Mouse (Mus musculus): ENCODE data around the gene Lbx2. TPM values are rescaled to one million over a fixed set of nuclear protein-coding genes. Genes with fewer than 3 reads are reported as not detected.

The Lbx2 gene
- polyA plus RNA-seq, 1 experiment from 2014 or later = not detected

DNA sequence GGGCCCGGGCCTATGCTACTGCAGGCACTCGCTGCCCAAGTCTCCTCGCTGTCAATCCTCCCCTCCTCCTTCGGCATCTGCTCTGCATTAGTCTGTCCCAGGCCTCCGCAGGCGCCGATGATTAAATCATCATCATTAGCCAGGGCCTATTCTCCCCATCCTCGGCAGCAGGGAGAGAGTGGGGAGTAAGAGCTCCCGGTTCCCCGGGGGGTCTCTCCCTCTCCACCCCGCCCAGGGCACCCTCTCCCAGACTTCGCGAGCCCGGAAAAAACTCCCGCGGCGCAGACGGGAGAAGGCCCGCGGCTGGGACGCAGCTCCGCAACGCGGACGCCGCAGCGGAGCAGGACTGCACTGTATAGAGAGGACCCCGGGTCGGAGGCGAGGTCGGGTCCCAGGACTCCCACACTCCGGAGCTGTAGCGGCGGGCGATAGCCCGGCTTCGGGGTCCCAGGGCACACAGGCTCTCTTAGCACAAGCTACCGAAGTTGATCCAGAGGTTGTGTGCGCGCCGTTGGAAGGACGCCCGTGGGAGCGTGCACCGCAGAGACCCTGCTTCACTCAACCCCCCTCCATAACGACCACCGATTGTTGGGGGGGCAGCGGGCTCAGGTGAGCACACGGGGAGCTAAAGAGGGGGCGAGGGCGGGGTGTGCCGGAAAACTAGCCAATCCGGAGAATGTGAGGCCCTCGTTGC lies 8.4 kb upstream of the Lbx2 start, which contains the start of gene Pcgf1:
Pcgf1 (plus strand) TSS at position 240 of the 694 bp plus-strand sequence.
- H3K9me3 ChIP-seq = no peaks in the 10 kb centered on the region
- H3K27me3 ChIP-seq = peaks cover 55% of the 10 kb centered on the region
- peak within 1 kb of the TSS; percentile 73 for H3K4me3 ChIP-seq
- H3K36me3 ChIP-seq = peaks cover 22% of the 10 kb centered on the region
- H3K27ac ChIP-seq (replicated peaks) = peak within 1 kb of the TSS; percentile 95
- peak within 1 kb of the TSS; percentile 89 for H3K4me2 ChIP-seq
- peak; percentile 94 for ATAC-seq (ENCODE audit: low read depth)
- H3K4me1 ChIP-seq (replicated peaks) = peaks cover 21% of the 10 kb centered on the region
- peak within 1 kb of the TSS; percentile 83 for H3K9ac ChIP-seq
- WGBS = under 1% methylated on average over 54 of the region's 54 CpGs

- Histone ChIP-seq H3K36me3 (peaks cover 22% of the 10 kb centered on the region), H3K4me3 (peak overlapping the region; percentile 73), H3K27ac (replicated peaks) (peak overlapping the region; percentile 95), H3K9me3 (no peaks in the 10 kb centered on the region), H3K27me3 (peaks cover 56% of the 10 kb centered on the region), H3K4me1 (replicated peaks) (peaks cover 25% of the 10 kb centered on the region), H3K4me2 (peak overlapping the region; percentile 82), H3K9ac (peak overlapping the region; percentile 83)
- peak; percentile 92 for ATAC-seq (ENCODE audit: low read depth)
- WGBS = under 1% methylated on average over 46 of the region's 46 CpGs
These were observed 7.8 kb upstream of the Lbx2 start for GRCm38 (mm10) chr6:83078324-83078858.

- no peak for ATAC-seq (ENCODE audit: low read depth)
- H3K9ac ChIP-seq = no peak overlapping the region
- peaks cover 36% of the 10 kb centered on the region for H3K4me1 ChIP-seq (replicated peaks)
- WGBS = 94% methylated on average over 5 of the region's 5 CpGs
- H3K4me3 ChIP-seq = no peak overlapping the region
- H3K27ac ChIP-seq (replicated peaks) = no peak overlapping the region
- peaks cover 22% of the 10 kb centered on the region for H3K36me3 ChIP-seq
- H3K9me3 ChIP-seq = no peaks in the 10 kb centered on the region
- H3K27me3 ChIP-seq = peaks cover 56% of the 10 kb centered on the region
- H3K4me2 ChIP-seq = no peak overlapping the region
These were observed 6.0 kb upstream of the Lbx2 start for GRCm38 (mm10) chr6:83080210-83080609.

GRCm38 (mm10) chr6:83083497-83083896 lies 2.7 kb upstream of the Lbx2 start:
- Histone ChIP-seq H3K9me3 (no peaks in the 10 kb centered on the region), H3K27me3 (peaks cover 68% of the 10 kb centered on the region), H3K4me2 (no peak overlapping the region), H3K4me1 (replicated peaks) (peaks cover 50% of the 10 kb centered on the region), H3K27ac (replicated peaks) (no peak overlapping the region), H3K4me3 (no peak overlapping the region), H3K36me3 (peaks cover 22% of the 10 kb centered on the region), H3K9ac (0 out of 2 replicates have a peak overlapping the region, but pooled peaks have one; percentile 12)
- ATAC-seq (ENCODE audit: low read depth) = no peak
- WGBS = 28% methylated on average over 5 of the region's 5 CpGs

DNA sequence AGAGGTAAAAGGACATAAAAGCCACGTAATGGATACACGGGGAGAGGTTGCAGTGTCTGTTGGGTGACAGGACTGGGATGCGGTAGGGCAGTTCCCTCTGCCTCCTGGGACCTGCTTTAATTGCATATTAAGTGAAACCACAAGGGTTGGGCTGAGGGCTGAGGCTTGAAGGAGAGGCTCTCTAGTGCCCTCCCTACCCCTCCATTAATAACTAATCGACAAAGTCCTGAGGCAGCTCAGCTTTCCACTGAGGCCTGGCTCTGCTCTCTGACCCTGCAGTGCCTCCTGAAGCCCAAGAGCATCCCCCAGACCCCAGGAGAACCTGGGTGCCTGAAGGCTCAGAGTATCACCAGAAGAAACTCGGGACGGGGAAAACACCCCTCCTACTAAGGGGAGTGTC lies 1.7 kb upstream of the Lbx2 start:
- no peak overlapping the region for H3K4me3 ChIP-seq
- H3K4me1 ChIP-seq (replicated peaks) = peaks cover 43% of the 10 kb centered on the region
- no peaks in the 10 kb centered on the region for H3K9me3 ChIP-seq
- H3K36me3 ChIP-seq = peaks cover 22% of the 10 kb centered on the region
- ATAC-seq (ENCODE audit: low read depth) = no peak
- no peak overlapping the region for H3K9ac ChIP-seq
- peaks cover 78% of the 10 kb centered on the region for H3K27me3 ChIP-seq
- H3K4me2 ChIP-seq = no peak overlapping the region
- no peak overlapping the region for H3K27ac ChIP-seq (replicated peaks)
- 7% methylated on average over 6 of the region's 6 CpGs for WGBS

- Histone ChIP-seq H3K27me3 (peaks cover 96% of the 10 kb centered on the region), H3K36me3 (peaks cover 2% of the 10 kb centered on the region; the same call in 1 of the 2 replicates), H3K27ac (replicated peaks) (no peak overlapping the region), H3K4me1 (replicated peaks) (peaks cover 38% of the 10 kb centered on the region; the same call in 1 of the 2 replicates), H3K9me3 (no peaks in the 10 kb centered on the region), H3K4me3 (peak overlapping the region; percentile 2; the same call in 1 of the 2 replicates), H3K9ac (no peak overlapping the region), H3K4me2 (peak overlapping the region; percentile 32)
- 2% methylated on average over 47 of the region's 47 CpGs for WGBS
- no peak for ATAC-seq (ENCODE audit: low read depth)
These were observed 1.2 kb downstream of the Lbx2 start for GRCm38 (mm10) chr6:83087205-83087925.

GRCm38 (mm10) chr6:83087926-83088260 lies 1.7 kb downstream of the Lbx2 start:
- Histone ChIP-seq H3K9me3 (no peaks in the 10 kb centered on the region), H3K4me2 (peak overlapping the region; percentile 32; the same call in 1 of the 2 replicates), H3K9ac (no peak overlapping the region), H3K4me1 (replicated peaks) (peaks cover 35% of the 10 kb centered on the region; the same call in 1 of the 2 replicates), H3K4me3 (peak overlapping the region; percentile 2; the same call in 1 of the 2 replicates), H3K36me3 (no peaks in the 10 kb centered on the region), H3K27me3 (peaks cover 96% of the 10 kb centered on the region), H3K27ac (replicated peaks) (no peak overlapping the region)
- no peak for ATAC-seq (ENCODE audit: low read depth)
- WGBS = 10% methylated on average over 9 of the region's 9 CpGs

GRCm38 (mm10) chr6:83092416-83093127 lies 6.4 kb downstream of the Lbx2 start:
- Histone ChIP-seq H3K9ac (no peak overlapping the region), H3K4me3 (no peak overlapping the region), H3K27me3 (peaks cover 54% of the 10 kb centered on the region), H3K9me3 (no peaks in the 10 kb centered on the region; the same call in 1 of the 2 replicates), H3K4me2 (no peak overlapping the region), H3K36me3 (no peaks in the 10 kb centered on the region), H3K4me1 (replicated peaks) (peaks cover 7% of the 10 kb centered on the region; the same call in 1 of the 2 replicates), H3K27ac (replicated peaks) (no peak overlapping the region)
- 46% methylated on average over 6 of the region's 6 CpGs for WGBS
- ATAC-seq (ENCODE audit: low read depth) = no peak

- no peak for ATAC-seq (ENCODE audit: low read depth)
- H3K9ac ChIP-seq = no peak overlapping the region
- H3K4me2 ChIP-seq = no peak overlapping the region
- H3K4me3 ChIP-seq = no peak overlapping the region
- H3K27ac ChIP-seq (replicated peaks) = no peak overlapping the region
- peaks cover 31% of the 10 kb centered on the region for H3K27me3 ChIP-seq
- 48% methylated on average over 6 of the region's 6 CpGs for WGBS
- H3K36me3 ChIP-seq = no peaks in the 10 kb centered on the region
- H3K4me1 ChIP-seq (replicated peaks) = 0 out of 2 replicates have a peak, but pooled peaks cover 4% of the 10 kb centered on the region
- H3K9me3 ChIP-seq = no peaks in the 10 kb centered on the region; the same call in 1 of the 2 replicates
These were observed 9.8 kb downstream of the Lbx2 start for GRCm38 (mm10) chr6:83095968-83096367.

DNA sequence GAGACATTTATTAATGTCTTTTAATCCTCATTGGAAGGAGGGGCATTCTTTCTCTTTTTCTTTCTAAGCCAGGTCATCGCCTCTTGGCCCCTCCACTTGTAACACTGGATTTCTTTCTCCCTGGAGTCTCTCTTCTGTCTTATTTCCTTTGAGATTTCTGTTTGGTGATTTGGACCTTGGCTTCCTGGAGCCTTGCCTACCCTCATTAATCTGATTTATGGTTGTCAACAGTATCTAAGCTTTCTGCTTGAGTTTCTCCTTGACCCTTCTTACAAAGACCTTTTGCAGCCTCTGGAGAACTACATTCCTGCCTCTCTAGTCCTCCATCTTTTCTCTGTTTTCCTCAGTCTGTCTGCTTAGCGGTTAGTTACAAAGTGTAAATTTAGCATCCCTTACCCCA lies 12.2 kb downstream of the Lbx2 start:
- ATAC-seq (ENCODE audit: low read depth) = no peak
- H3K9me3 ChIP-seq = no peaks in the 10 kb centered on the region; the same call in 1 of the 2 replicates
- WGBS = 62% methylated on average over 2 of the region's 2 CpGs
- no peak overlapping the region for H3K27ac ChIP-seq (replicated peaks)
- H3K27me3 ChIP-seq = 0 out of 2 replicates have a peak, but pooled peaks cover 11% of the 10 kb centered on the region
- no peaks in the 10 kb centered on the region for H3K36me3 ChIP-seq
- H3K9ac ChIP-seq = no peak overlapping the region
- H3K4me3 ChIP-seq = no peak overlapping the region
- peaks cover 21% of the 10 kb centered on the region for H3K4me1 ChIP-seq (replicated peaks)
- no peak overlapping the region for H3K4me2 ChIP-seq

GRCm38 (mm10) chr6:83101316-83101687 lies 15.1 kb downstream of the Lbx2 start, which contains the start of the genes Ccdc142 and Gm42688:
Ccdc142 (plus strand) TSS chr6:83101601.
Gm42688 (plus strand) TSS chr6:83101617.
- no peaks in the 10 kb centered on the region for H3K9me3 ChIP-seq
- H3K36me3 ChIP-seq = 0 out of 2 replicates have a peak, but pooled peaks cover 6% of the 10 kb centered on the region
- 0 out of 2 replicates have a peak, but pooled peaks cover 11% of the 10 kb centered on the region for H3K27me3 ChIP-seq
- peak; percentile 87 for ATAC-seq (ENCODE audit: low read depth)
- H3K4me2 ChIP-seq = peak within 1 kb of the TSS; percentile 99
- H3K4me1 ChIP-seq (replicated peaks) = peaks cover 24% of the 10 kb centered on the region
- H3K27ac ChIP-seq (replicated peaks) = peak within 1 kb of the TSS; percentile 92
- WGBS = 0% methylated on average over 25 of the region's 25 CpGs
- peak within 1 kb of the TSS; percentile 79 for H3K4me3 ChIP-seq
- H3K9ac ChIP-seq = peak within 1 kb of the TSS; percentile 91
